Mouse (Mus musculus): Measurements from ENCODE around the gene Usp32.

The Usp32 gene

GRCm38 (mm10) chr11:84948114-84948513, 191.8 kb downstream of the Usp32 start:
- no peak for DNase-seq (ENCODE audit: low spot score)

- DNase-seq (ENCODE audit: low spot score) = no peak
Measured at GRCm38 (mm10) chr11:84947206-84947605, 192.8 kb downstream of the Usp32 start.

GRCm38 (mm10) chr11:84945841-84946240, 194.1 kb downstream of the Usp32 start:
- no peak for DNase-seq (ENCODE audit: low spot score)

GRCm38 (mm10) chr11:84944639-84945435, 195.1 kb downstream of the Usp32 start:
- no peak for DNase-seq (ENCODE audit: low spot score)

- peak; percentile 75 for DNase-seq (ENCODE audit: low spot score)
Measured at GRCm38 (mm10) chr11:84943948-84944347, 196.0 kb downstream of the Usp32 start.

GRCm38 (mm10) chr11:84940140-84940539, 199.8 kb downstream of the Usp32 start:
- no peak for DNase-seq (ENCODE audit: low spot score)

- no peak for DNase-seq (ENCODE audit: low spot score)
Measured at GRCm38 (mm10) chr11:84939508-84940053, 200.4 kb downstream of the Usp32 start.

All from ovary, postnatal 36 days (tissue).